Mouse (Mus musculus) midbrain, postnatal 0 days (tissue): ENCODE data around the gene St3gal3. TPM values are rescaled to one million over a fixed set of nuclear protein-coding genes. Genes with fewer than 3 reads are reported as not detected.

ENCODE experiments used
- ATAC-seq: fragments of 200-750 bp; cut with Nextera tagmentation; 2 replicates; pipeline ENCODE4 v1.8.0; 2017; ENCODE audit warnings: moderate number of reproducible peaks, mild to moderate bottlenecking, moderate TSS enrichment, moderate library complexity; ENCODE audit not compliant: low FRiP score
- DNase-seq: peaks from one replicate; pipeline ENCODE4 v3.0.0-alpha.2; 2015; ENCODE audit warnings: low spot score
- H3K27ac ChIP-seq: fragments of 300-500 bp; sonication (generic); 2 replicates; pipeline ENCODE4 v1.5.1; 2014; ENCODE audit warnings: low read depth, mild to moderate bottlenecking, low read length, mixed read lengths
- H3K27me3 ChIP-seq: fragments of 300-500 bp; sonication (generic); 2 replicates; pipeline ENCODE4 v1.6.1; 2014; ENCODE audit warnings: low read length, control low read depth, mixed read lengths; ENCODE audit not compliant: insufficient read depth
- H3K36me3 ChIP-seq: fragments of 300-500 bp; sonication (generic); 2 replicates; pipeline ENCODE4 v1.6.1; 2014; ENCODE audit warnings: low read length, control low read depth, mixed read lengths; ENCODE audit not compliant: insufficient read depth
- H3K4me1 ChIP-seq: fragments of 300-500 bp; sonication (generic); 2 replicates; pipeline ENCODE4 v1.6.1; 2014; ENCODE audit warnings: mild to moderate bottlenecking, control low read depth, antibody characterized with exemption, low read length, mixed read lengths; ENCODE audit not compliant: insufficient read depth
- H3K4me2 ChIP-seq: fragments of 300-500 bp; sonication (generic); 2 replicates; pipeline ENCODE4 v1.6.1; 2014; ENCODE audit warnings: low read depth, mild to moderate bottlenecking, low read length, mixed read lengths; ENCODE audit not compliant: poor library complexity, severe bottlenecking
- H3K4me3 ChIP-seq: fragments of 300-500 bp; sonication (generic); 2 replicates; pipeline ENCODE4 v1.5.1; 2014; ENCODE audit warnings: low read depth, mild to moderate bottlenecking, low read length, moderate library complexity
- H3K9ac ChIP-seq: fragments of 300-500 bp; sonication (generic); replicated peaks from 2 replicates; pipeline ENCODE4 v1.6.1; 2014; ENCODE audit warnings: mild to moderate bottlenecking, low read length, moderate library complexity, mixed read lengths; ENCODE audit not compliant: poor library complexity, severe bottlenecking
- H3K9me3 ChIP-seq: fragments of 300-500 bp; sonication (generic); 2 replicates; pipeline ENCODE4 v1.6.1; 2016; ENCODE audit warnings: low read length, control low read depth
- CTCF ChIP-seq: IDR thresholded peaks from 2 replicates; pipeline ENCODE4 v1.5.1; 2016; ENCODE audit warnings: antibody characterized with exemption, mild to moderate bottlenecking
- WGBS: fragments of 180-500 bp; shearing (Covaris S2); extraction: QIAGEN DNeasy Blood & Tissue Kit; methylation state at CpG from one replicate; pipeline ENCODE4 v1.1.7; 2014; 5-methylcytosine and 5-hydroxymethylcytosine counted together
- polyA plus RNA-seq: library from polyadenylated mRNA; unstranded; fragments of >200 nt; fragmentation: Nextera tagmentation; extraction: Ambion mirVana; gene quantifications from 2 replicates; pipeline ENCODE4 v1.2.1, GENCODE M21; 2015
- total RNA-seq: library from RNA; depleted of rRNA; stranded (reverse); fragments of >200 nt; gene quantifications from 2 replicates; pipeline ENCODE4 v1.2.3, GENCODE M21; 2014

The St3gal3 gene
- total and polyA plus RNA-seq, 2 experiments from 2014 or later: 10.7 to 46.3 TPM

GRCm38 (mm10) chr4:118115132-118115531, 19.6 kb downstream of the St3gal3 start:
- no peaks in the 10 kb centered on the region for H3K9me3 ChIP-seq
- no peak for TF ChIP-seq CTCF
- H3K4me2 ChIP-seq: no peak overlapping the region
- no peaks in the 10 kb centered on the region for H3K4me1 ChIP-seq
- H3K4me3 ChIP-seq: no peak overlapping the region
- no peaks in the 10 kb centered on the region for H3K27me3 ChIP-seq
- WGBS: 92% methylated on average over 7 of the region's 7 CpGs
- H3K9ac ChIP-seq: no peak overlapping the region
- no peaks in the 10 kb centered on the region for H3K36me3 ChIP-seq
- ATAC-seq (no peak), DNase-seq (no peak)
- H3K27ac ChIP-seq: no peak overlapping the region

- DNase-seq (no peak), ATAC-seq (no peak)
- H3K4me1 ChIP-seq: no peaks in the 10 kb centered on the region
- no peak overlapping the region for H3K27ac ChIP-seq
- TF ChIP-seq CTCF: no peak
- H3K36me3 ChIP-seq: no peaks in the 10 kb centered on the region
- H3K4me2 ChIP-seq: no peak overlapping the region
- no peak overlapping the region for H3K4me3 ChIP-seq
- WGBS: 83% methylated on average over 12 of the region's 12 CpGs
- no peak overlapping the region for H3K9ac ChIP-seq
- H3K9me3 ChIP-seq: no peaks in the 10 kb centered on the region
- no peaks in the 10 kb centered on the region for H3K27me3 ChIP-seq
Measured at GRCm38 (mm10) chr4:118112601-118113000, 22.1 kb downstream of the St3gal3 start.

- WGBS: 89% methylated on average over 13 of the region's 13 CpGs
- no peaks in the 10 kb centered on the region for H3K27me3 ChIP-seq
- H3K9ac ChIP-seq: no peak overlapping the region
- DNase-seq: peak; percentile 39
- no peaks in the 10 kb centered on the region for H3K9me3 ChIP-seq
- H3K36me3 ChIP-seq: no peaks in the 10 kb centered on the region
- TF ChIP-seq CTCF: no peak
- H3K27ac ChIP-seq: no peak overlapping the region
- H3K4me3 ChIP-seq: no peak overlapping the region
- no peak overlapping the region for H3K4me2 ChIP-seq
- no peak for ATAC-seq
- no peaks in the 10 kb centered on the region for H3K4me1 ChIP-seq
Measured at GRCm38 (mm10) chr4:118109649-118110048, 25.1 kb downstream of the St3gal3 start.

- WGBS: 78% methylated on average over 7 of the region's 7 CpGs
- H3K4me1 ChIP-seq: no peaks in the 10 kb centered on the region
- ATAC-seq: no peak
Measured at GRCm38 (mm10) chr4:118108779-118109178, 25.9 kb downstream of the St3gal3 start.

GRCm38 (mm10) chr4:118105256-118106053, 29.3 kb downstream of the St3gal3 start:
- no peak overlapping the region for H3K9ac ChIP-seq
- DNase-seq: no peak
- no peak overlapping the region for H3K27ac ChIP-seq
- H3K27me3 ChIP-seq: no peaks in the 10 kb centered on the region
- no peak for TF ChIP-seq CTCF
- H3K9me3 ChIP-seq: no peaks in the 10 kb centered on the region
- WGBS: 99% methylated on average over 3 of the region's 3 CpGs
- H3K4me1 ChIP-seq: no peaks in the 10 kb centered on the region
- no peak overlapping the region for H3K4me3 ChIP-seq
- ATAC-seq: no peak
- no peaks in the 10 kb centered on the region for H3K36me3 ChIP-seq
- H3K4me2 ChIP-seq: no peak overlapping the region

More at GRCm38 (mm10) chr4:118108779-118109178, 25.9 kb downstream of the St3gal3 start:
- Histone ChIP-seq H3K4me2 (no peak overlapping the region), H3K9ac (no peak overlapping the region), H3K27ac (no peak overlapping the region), H3K27me3 (no peaks in the 10 kb centered on the region), H3K4me3 (no peak overlapping the region), H3K36me3 (no peaks in the 10 kb centered on the region), H3K9me3 (no peaks in the 10 kb centered on the region)
- no peak for DNase-seq
- TF ChIP-seq CTCF: no peak

GRCm38 (mm10) chr4:118103280-118103830, 31.4 kb downstream of the St3gal3 start:
- TF ChIP-seq CTCF: no peak
- H3K36me3 ChIP-seq: no peaks in the 10 kb centered on the region
- no peaks in the 10 kb centered on the region for H3K9me3 ChIP-seq
- DNase-seq (no peak), ATAC-seq (no peak)
- no peak overlapping the region for H3K9ac ChIP-seq
- no peak overlapping the region for H3K4me2 ChIP-seq
- 84% methylated on average over 8 of the region's 8 CpGs for WGBS
- H3K4me3 ChIP-seq: no peak overlapping the region
- no peaks in the 10 kb centered on the region for H3K27me3 ChIP-seq
- H3K4me1 ChIP-seq: no peaks in the 10 kb centered on the region
- no peak overlapping the region for H3K27ac ChIP-seq
